Mouse (Mus musculus): ENCODE results near the gene Znfx1.
A peak's percentile ranks its signal among the peaks of the same experiment; 100 is the strongest.

The Znfx1 gene

DNA sequence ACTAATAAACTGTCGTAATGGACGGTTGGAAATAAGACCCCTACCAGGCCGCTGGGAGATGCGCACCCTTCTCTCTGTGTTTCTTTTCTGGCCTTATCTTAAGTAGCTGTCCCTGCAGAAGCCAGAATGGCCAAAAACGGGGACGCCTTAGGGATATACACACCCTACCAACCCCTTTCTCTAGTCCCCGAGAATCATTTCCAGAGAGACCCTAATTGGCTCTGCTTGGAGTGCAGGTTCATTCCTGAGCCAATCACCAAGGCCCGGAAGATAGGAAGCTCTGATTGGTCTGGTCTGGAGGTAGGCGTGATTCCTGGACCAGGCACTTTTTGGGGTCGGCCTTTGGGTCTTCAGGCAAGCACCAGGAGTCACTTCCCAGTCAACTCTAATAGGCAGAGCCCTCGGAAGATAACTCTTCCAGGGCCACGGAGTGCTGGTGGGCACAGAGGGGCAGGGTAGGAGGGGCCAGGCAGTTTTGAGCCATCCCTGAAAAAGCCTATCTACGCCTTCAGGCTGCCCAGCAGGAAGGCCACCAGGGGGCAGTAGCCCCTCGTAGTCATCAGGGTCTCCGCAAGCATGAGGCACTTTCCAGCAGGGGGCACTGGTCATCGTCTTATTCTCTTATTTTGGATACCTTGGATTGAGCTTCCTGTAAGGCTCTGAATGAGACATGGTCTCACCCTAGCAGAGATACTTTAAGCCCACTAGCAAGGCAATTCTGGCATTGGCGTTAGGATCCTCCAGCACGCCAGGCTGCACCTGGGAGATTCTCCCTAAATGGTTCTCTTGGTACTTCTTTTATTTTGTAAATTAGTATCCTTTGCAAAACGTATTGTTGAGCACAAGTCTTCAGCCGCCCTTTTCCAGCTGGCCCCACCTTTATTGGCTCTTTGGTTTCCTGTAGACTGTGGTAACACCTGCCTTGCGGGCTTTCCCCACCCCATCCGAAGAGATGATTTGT is 9.1 kb upstream of the Znfx1 start:
- ATAC-seq (ENCODE audit: low TSS enrichment) = peak; percentile 97

DNA sequence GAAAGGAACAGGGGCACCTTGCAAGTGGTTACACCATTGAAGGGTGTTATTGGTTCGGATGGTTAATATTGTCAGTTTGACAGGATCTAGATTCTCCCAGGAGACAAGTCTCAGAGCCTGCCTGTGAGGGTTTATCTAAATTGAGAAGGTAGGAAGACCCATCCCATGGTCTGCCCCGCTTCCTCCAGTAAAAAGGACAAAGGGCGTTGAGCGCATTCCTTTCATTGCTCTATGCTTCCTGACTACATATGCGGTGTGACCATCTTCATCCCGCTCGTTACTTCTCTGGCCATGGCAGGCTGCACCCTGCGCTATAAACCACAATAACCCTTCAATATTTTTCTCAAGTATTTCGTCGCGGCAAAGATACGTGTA is 8.4 kb upstream of the Znfx1 start:
- ATAC-seq (ENCODE audit: low TSS enrichment) = peak; percentile 14; the same call in 1 of the 2 replicates

DNA sequence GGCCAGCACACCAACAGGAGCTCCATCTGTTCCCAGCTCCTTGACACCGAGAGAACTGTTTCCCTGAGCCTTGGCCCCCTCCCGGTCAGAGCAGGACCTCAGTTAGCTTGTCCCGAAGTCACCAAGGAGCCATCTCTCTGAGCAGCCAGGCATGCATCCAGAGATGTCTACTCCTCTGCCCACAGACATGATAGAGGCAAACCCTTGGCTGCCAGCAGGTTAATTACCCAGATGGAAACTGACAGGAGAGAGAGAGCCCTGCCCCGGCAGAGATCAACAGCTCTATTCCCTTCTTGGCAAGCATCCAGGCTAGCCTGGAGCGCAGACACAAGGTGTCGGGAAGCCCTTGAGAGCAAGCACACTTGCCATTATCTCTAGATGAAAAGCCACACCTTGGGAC is 7.5 kb upstream of the Znfx1 start:
- no peak for ATAC-seq (ENCODE audit: low TSS enrichment)

DNA sequence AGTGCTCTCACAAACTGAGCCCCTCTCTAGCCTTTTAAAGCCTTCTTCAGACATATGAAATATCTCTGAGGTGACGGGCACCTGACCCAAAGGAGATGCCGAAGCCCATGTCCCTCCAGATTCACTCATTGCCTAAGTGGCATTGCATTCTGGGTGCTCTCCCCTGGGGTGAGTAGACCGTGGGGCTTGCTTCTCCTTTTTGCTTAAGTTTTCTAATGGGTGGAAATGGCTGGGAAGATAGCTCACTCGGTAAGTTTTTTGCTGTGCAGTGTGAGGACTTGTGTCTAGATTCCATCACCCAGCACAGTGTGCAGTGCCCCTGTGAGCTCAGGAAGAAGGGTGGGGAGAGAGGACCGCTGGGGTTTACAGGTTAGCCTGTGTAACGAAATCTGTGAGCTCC is 4.8 kb upstream of the Znfx1 start:
- ATAC-seq (ENCODE audit: low TSS enrichment) = no peak

DNA sequence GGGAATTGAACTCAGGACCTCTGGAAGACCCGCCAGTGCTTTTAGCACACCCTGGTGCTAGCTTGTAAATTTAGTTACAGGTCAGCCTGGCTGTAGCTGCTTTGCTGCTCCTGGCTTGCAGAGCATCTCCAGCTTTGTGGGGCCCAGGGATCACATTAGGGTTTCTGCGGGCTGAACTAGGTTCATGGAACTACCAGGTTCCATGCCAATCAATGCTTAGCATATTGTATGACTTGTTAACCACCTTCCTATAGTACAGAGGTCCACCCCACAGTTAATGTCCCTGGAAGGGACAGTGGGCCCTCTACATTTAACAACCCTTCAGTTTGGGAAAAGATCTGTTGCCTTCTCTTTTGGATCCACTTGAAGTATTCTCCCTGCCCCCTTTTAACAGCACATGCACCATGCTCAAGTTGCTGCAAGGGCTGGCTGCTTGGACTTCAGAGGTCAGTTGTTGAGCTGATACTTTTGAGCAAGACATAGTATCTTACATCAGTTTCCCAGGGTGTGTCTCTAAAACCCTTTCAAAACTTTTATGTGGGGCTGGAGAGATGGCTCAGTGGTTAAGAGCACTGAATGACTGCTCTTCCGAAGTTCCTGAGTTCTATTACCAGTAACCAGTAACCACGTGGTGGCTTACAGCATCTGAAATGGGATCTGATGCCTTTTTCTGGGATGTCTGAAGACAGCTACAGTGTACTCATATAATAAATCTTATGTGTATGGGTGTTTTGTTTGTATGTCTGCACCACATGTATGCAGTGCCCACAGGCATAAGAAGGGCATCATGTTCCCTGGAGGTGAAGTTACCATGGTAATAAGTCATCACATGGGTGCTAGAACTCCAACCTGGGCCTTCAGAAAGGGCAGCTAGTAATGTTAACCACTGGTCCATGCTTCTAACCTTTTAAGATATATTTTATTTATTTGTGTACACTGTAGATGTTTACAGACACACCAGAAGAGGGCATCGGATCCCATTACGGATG is 4.0 kb upstream of the Znfx1 start:
- no peak for ATAC-seq (ENCODE audit: low TSS enrichment)

DNA sequence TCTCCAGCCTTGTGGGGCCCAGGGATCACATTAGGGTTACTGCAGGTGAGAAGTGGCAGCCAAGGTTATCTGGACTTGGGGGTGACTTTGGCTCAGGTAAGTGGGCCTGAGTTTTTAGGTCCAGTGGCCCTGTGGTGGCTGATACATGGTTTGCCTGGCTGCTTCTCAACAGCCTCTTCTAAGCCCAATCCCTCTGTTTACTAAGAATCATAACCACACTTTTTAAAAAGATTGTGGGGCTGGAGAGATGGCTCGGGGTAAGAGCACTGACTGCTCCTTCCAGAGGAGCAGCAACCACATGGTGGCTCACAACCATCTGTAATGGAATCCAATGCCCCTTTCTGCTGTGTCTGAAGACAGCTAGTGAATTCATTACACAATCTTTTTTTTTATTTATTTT is 3.2 kb upstream of the Znfx1 start:
- ATAC-seq (ENCODE audit: low TSS enrichment) = no peak

DNA sequence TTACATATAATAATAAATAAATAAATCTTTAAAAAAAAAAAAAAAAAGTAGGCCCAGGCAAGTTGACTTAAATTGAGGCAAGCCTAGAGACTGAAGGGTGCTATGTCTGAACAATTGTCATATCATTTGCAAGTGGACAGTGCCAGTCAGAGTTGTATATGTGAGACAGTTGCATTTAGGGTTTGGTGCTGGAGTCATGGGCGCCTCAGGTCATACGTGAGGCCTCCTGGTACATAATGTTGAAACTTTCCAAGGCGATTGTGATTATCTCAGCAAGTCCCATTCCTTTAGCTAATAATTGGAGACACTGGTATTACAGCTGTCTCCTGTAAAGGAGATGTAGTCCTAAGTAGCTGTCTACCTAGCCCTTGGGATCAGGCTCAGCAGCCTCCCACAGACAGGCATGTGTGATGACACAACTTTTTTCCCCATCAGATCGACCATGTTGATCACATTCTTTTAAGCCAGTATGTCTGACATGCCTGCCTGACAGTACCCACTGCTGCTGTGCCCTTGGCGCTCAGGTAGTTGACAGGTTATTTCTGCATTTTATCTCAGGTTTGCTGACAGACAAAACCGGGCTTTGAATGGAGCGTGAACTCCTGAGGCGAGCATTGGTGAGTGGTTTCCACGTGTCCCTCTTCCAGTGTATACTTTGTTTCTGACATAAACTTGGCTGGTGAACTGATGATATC is 1.9 kb upstream of the Znfx1 start:
- ATAC-seq (ENCODE audit: low TSS enrichment) = no peak

DNA sequence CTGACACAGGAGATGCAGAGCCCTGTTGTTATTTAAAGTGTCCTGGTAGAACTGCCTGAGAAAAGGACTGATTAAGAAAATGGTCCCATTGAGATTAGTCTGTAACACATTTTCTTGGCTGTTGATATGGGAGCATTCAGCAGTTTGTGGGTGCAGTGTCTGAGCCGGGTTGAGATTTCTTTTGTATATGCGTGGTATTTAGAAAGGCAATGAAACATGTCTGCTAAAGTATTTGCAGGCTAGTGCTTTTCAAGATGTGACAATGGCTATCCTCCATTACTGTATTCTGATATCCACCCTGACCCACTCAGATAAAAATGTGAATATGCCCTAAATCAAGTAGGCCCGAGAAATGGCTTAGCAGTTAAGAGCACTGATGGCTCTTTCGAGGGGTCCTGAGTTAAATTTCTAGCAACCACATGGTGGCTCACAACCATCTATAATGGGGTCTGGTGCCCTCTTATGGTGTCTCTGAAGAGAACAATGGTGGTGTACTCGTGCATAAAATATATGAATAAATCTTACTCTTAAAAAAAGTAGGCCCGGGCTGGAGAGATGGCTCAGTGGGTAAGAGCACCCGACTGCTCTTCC is 1.2 kb upstream of the Znfx1 start:
- ATAC-seq (ENCODE audit: low TSS enrichment) = no peak

DNA sequence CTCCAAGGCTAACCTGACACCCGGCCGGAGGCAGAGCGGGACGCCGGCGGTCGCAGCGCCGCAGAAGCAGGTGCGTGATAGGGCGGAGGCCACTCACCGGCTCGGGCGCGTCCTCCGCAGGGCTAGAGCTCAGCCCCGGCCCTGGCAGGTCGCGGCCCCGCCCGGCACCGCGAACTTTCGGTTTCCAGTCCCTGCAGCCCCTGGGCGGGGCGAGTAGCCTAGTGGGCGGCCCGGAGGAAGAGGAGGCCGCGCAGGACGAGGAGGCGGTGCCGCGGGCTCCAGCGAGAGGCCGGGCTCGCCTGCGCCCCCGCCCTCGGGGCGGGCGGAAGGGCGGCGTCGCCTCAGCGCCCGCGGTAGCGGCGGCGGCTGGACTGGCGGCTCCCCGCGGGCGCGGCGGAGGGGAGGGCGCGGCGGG is 311 bp downstream of the Znfx1 start:
- peak; percentile 69 for ATAC-seq (ENCODE audit: low TSS enrichment)

DNA sequence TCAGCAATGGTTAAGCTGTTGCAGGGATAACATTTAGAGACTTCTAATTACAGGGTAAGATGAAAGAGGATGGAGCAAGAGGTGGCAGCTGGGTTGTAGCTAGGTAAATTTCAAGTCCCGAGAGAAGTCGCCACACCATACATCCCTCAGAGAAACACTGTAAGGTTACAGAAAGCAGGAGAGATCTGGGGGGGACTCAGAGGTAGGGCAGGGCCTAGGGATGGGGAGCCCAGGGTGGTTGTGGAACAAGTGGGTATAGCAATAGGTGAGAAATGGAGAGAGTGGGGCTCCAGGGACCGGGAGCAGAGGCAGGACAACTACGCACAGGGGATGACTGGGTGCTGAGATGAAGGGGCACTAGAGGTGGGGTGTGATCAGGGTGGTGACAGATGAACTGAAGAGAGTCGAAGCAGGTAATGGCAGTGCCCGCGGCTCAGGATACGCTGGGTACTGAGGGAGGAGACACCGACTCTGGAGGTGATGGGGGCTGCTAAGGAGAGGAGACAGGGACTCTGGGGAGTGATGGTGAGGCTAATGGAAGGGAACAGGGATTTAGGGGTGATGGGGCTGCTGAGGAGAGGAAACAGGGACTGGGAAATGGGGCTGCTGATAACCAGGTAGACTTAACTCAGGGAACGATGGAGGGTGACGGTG is 1.3 kb downstream of the Znfx1 start:
- ATAC-seq (ENCODE audit: low TSS enrichment) = peak; percentile 3; the same call in 1 of the 2 replicates

DNA sequence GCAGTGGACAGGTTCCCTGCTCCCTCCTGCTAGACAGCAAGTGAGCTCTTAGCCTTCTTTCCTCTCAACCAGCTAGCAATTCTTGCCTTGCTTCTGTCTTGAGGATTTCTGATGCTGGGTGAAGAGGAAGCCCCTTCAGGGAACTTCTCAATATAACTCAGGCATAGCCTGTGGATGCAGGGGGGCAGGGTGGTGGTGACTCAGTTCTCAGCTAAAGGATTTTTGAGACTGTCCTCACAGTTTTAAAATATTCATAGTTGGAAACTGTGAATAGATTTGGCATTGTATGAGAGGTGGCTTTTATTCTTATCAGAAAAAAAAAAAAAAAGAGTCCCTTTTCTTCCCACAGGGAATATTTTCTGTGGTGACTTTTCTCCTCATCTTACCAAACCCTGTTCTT is 2.1 kb downstream of the Znfx1 start:
- no peak for ATAC-seq (ENCODE audit: low TSS enrichment)

DNA sequence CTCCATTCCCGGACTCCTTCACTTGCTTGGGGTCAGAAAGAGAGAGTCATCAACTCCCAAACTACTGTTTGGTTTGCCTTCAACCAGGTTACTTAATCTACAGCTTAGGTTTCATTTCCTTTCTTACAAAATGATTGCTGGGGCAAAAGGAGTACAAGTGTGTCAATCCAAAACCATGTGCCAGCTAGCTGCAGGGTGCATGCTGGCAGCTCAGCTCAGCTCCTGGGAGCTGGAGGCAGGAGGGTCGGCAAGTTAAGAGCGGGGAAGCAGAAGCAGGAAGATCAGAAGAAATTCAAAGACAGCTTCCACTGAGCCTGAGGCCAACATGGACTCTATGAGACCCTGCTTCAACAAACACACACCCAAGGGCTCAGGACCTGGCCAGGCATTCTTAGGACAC is 2.5 kb downstream of the Znfx1 start:
- ATAC-seq (ENCODE audit: low TSS enrichment) = no peak

DNA sequence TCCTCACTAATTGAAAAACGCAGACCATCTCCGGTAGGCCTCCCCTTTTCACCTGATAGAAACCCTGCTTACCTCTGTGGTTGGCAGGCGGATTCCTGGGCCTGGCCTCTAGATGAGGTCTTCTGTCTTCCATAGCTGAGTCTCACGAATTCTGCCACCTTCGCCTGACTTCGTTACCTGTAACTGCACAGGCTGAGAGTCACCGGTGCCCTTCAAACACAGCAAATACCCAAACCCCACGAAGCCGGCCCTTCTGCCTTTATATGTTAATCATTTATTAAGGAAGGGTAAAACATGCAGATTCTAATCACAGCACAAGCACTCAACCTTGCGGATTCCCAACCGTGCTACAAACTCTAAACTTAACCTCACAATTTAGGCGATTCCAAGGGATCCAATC is 2.9 kb downstream of the Znfx1 start:
- ATAC-seq (ENCODE audit: low TSS enrichment) = no peak

DNA sequence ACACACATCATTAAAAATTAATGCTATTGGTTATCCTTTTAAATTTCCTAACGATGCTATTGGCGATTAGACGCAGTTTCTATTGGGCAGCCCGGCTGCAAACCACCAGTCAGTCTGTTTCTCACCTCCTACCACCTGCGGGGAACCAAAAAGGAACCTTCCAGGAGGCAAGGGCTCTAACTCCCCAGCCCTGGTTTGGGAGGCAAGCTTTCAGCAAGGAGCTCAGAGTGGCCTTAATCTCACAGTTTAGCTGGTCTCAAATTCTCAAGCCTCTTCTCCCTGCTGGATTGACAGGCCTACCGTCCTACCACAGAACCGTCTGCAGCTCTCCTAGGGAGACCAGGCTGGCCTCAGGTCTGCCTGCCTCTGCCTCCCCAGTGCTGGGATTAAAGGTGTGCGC is 3.3 kb downstream of the Znfx1 start:
- no peak for ATAC-seq (ENCODE audit: low TSS enrichment)

DNA sequence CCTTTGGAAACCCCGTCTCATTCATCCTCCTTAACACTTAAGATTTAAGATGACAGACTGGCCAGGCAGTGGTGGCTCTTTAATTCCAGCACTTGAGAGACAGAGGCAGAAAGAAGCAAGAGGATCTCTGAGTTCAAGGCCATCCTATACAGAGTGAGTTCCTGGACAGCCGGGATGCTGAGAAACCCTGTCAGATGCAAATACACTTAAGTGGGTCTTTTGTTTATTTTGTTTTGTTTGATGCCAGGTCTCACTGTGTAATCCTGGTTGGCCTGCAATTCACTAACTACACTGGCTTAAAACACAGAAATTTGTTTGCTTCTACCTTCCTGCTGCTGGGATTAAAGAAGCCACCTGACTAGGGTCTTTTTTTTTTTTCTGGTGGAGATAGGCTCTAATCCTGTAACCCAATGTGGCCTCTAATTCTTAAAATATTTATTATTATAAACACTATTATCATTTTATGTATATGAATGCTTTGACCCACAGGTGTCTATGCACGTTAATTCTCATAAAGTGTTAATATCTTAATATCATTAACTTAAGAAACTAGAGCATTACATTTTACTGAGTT is 3.9 kb downstream of the Znfx1 start:
- no peak for ATAC-seq (ENCODE audit: low TSS enrichment)

DNA sequence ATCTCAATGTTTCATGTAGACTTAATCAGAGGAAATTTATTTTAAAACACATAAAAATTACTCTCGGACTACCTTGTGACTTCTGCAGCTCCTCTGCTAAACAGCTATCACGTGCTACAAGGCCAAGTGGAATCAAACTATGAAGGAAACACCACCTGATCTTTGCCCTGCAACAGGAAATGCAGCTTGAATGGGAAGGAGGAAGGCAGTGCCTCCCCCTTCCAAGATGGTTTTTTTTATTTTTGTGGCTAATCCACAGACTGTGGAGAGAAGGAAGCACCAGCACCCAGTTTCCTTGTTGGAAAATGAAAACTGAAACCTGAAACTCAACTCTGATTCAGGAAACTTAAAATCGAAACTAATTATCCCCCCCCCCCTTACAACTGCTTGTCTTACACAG is 4.6 kb downstream of the Znfx1 start:
- no peak for ATAC-seq (ENCODE audit: low TSS enrichment)

DNA sequence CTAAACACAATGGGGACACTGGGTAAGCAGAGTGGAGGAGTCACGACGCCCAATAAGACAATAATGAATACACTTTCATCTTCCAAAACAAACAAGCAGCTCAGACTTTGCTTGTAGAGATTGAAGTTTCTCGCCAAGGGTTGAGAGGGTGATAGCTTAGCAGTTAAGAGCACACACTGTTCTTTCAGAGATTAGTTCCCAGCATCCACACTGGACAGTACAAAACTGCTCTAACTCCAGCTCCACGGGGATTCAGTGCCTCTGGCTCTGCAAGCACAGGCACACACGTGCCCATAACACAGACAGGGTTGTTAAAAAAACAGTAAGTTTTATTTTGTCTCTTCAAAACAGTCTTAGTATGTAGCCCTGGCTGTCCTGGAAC is 5.9 kb downstream of the Znfx1 start:
- ATAC-seq (ENCODE audit: low TSS enrichment) = no peak

DNA sequence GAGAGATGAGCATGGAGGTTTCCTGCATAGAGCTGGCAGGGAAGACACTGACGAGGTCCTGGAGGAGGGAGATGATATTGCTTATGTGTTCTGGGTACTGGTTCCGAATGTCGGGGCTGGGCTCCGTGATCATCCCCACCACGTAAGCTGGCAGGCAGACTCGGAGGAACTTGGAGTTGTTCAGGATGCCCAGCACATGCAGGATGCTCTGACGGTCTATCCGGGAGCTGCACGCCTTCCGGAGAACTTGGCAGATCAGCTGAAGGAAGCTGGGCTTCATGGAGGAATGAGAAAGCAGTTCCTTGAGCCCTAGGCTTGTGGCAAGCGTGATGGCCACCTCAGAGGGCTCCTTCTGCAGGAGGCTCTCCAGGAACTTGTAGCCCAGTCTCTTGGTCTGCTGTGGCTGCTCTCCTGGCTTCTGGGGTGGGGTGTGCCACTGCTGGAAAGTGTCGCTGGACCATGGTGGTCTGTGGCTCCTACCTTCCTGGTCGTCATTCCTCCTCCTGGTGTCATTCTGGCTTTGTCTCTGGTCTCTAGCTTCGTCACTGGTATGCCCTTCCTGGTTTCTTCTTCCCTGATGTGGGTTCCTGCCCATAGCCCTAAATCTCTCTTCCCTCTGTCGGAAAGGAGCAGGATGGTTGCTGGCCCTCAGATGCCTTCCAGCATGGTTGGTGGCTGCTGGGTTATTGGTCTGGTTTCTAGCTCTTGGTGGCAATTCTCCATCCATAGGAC is 6.4 kb downstream of the Znfx1 start:
- no peak for ATAC-seq (ENCODE audit: low TSS enrichment)

DNA sequence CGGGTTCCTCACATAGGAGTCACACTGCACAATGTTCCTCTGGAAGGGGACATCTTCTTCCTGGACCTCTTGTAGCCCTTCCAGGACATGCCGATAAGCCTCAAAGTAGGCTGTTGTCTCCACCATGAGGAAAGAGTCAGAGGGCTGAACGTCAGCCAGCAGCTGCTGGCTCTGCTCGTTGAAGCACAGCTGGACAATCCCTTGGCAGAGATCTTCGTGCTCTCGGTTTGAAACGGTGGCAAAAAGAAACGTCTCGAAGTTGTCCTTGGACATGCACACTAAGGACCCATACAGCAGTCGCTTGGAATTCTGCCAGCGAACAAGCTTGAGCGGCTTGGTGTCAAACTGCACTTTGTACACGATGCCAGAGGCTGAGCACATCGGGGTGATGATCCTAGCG is 7.4 kb downstream of the Znfx1 start:
- no peak for ATAC-seq (ENCODE audit: low TSS enrichment)
